In the genomic region with DNA sequence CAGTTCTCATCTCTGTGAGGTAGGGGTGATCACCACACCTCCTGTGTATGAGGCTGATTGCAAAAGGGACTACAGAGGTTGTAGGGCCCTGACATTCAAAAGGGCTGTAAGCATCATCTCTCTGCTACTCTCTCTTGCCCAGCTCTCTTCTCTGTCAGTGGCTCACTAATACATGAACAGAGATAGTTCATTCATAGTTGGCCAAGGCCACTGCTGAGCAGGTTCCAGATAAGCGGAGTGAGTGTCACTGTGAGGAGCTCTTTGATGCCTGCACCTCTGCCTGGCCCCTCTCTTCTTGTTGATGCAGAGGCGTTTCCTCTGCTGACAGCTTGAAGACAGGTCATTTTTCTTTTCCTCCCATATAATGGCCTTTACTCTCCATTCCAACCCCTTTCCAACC, we compare ENCODE assay signal across 17 mouse cellular contexts.
DNase-seq lines count a peak whose midpoint lies in the region; ATAC-seq lines count a peak whose summit lies in the region.
"Had no signal": no experiment of that assay in that cellular context is flagged by ENCODE, and none has a peak within 500 bp of the region (broad histone marks: within the 10 kb centered on the region; RNA-seq: fewer than 3 reads in every experiment).

No protein-coding gene starts in this region.

- WGBS in heart, embryonic 16.5 days = 19% methylated on average over 2 of the region's 2 CpGs
- WGBS in embryonic facial prominence, embryonic 10.5 days = 42% methylated on average over 2 of the region's 2 CpGs

- H3K27me3 ChIP-seq in heart, embryonic 16.5 days (ENCODE audit: control insufficient read depth, insufficient read depth, low read length) = no peaks in the 10 kb centered on the region
- H3K27me3 ChIP-seq in embryonic facial prominence, embryonic 10.5 days (replicated peaks; ENCODE audit: low read depth, poor library complexity, severe bottlenecking) = no peaks in the 10 kb centered on the region

- H3K36me3 ChIP-seq in heart, embryonic 16.5 days (ENCODE audit: control insufficient read depth, insufficient read depth) = no peaks in the 10 kb centered on the region
- H3K36me3 ChIP-seq in embryonic facial prominence, embryonic 10.5 days (replicated peaks) = no peaks in the 10 kb centered on the region; the same call in 1 of the 2 replicates

- intact Hi-C loops in heart, postnatal 36 days (cut with DNase I) = loop anchor here (2.0 kb wide), 1 partner anchor 15 kb away; no protein-coding TSS in a partner anchor

- H3K9ac ChIP-seq in heart, embryonic 16.5 days (ENCODE audit: low read length) = no peak overlapping the region

- DNase-seq in adrenal gland, adult (ENCODE audit: inconsistent age in 2 of 2, low spot score in 1 of 2) = peak; percentile 36 to 70
- no peak for DNase-seq in adrenal gland, postnatal 4 days (ENCODE audit: low spot score in 2 of 2)
- no peak for DNase-seq in heart, postnatal 36 days
- peak; percentile 60 for DNase-seq in adrenal gland, adult 2 months
- DNase-seq in embryonic facial prominence, embryonic 10.5 days (ENCODE audit: low spot score) = no peak
- DNase-seq in urinary bladder, adult 18-20 months (ENCODE audit: low spot score in 2 of 2) = no peak
- DNase-seq: cerebellum, adult 18-20 months; kidney, postnatal 4 days; layer of hippocampus, postnatal 36 days; left cerebral cortex, postnatal 4 days; lung, adult 2 months; thymus, postnatal 36 days had no signal

- peak overlapping the region; percentile 52 for H3K27ac ChIP-seq in heart, embryonic 16.5 days (ENCODE audit: low read length)
- peak overlapping the region; percentile 35; the same call in 1 of the 2 replicates for H3K27ac ChIP-seq in embryonic facial prominence, embryonic 10.5 days (replicated peaks)

- H3K9me3 ChIP-seq in heart, embryonic 16.5 days (replicated peaks; ENCODE audit: control insufficient read depth, low read length) = no peaks in the 10 kb centered on the region
- no peaks in the 10 kb centered on the region for H3K9me3 ChIP-seq in embryonic facial prominence, embryonic 10.5 days

- H3K4me1 ChIP-seq in heart, embryonic 16.5 days (ENCODE audit: control insufficient read depth, insufficient read depth, low read length) = peaks cover 53% of the 10 kb centered on the region
- H3K4me1 ChIP-seq in embryonic facial prominence, embryonic 10.5 days = peaks cover 56% of the 10 kb centered on the region

- no peak overlapping the region for H3K4me3 ChIP-seq in heart, embryonic 16.5 days (ENCODE audit: low read length)
- H3K4me3 ChIP-seq in embryonic facial prominence, embryonic 10.5 days = no peak overlapping the region

- no peak overlapping the region for H3K4me2 ChIP-seq in heart, embryonic 16.5 days (ENCODE audit: low read depth, low read length)

- ATAC-seq in heart, embryonic 16.5 days (replicated peaks; ENCODE audit: extremely low read depth, insufficient read depth, low FRiP score) = peak; percentile 42; the same call in 1 of the 2 replicates
- no peak for ATAC-seq in inflammation-experienced regulatory T-cells, adult 6 months
- ATAC-seq: forebrain, embryonic 14.5 days; intestine, embryonic 16.5 days; midbrain, embryonic 16.5 days had no signal

Comparison
In these comparisons a context has a peak if more than half of its experiments do, and no peak if none do; other contexts are left out.
1. DNase-seq: peak in adrenal gland, adult (2 of 2) and adrenal gland, adult 2 months (single experiment); none in adrenal gland, postnatal 4 days (0 of 2), heart, postnatal 36 days (0 of 2), embryonic facial prominence, embryonic 10.5 days (single experiment) and urinary bladder, adult 18-20 months (0 of 2).